In genomic region chr8:77419731-77420130, GRCm38 (mm10) we compare ENCODE assay signal across 8 mouse cellular contexts.
DNase-seq lines count a peak whose midpoint lies in the region; ATAC-seq lines count a peak whose summit lies in the region.

No protein-coding gene starts in this region.

- no peak overlapping the region for H3K4me2 ChIP-seq in forebrain, embryonic 11.5 days (ENCODE audit: low read depth, low read length, severe bottlenecking)
- no peak overlapping the region for H3K4me2 ChIP-seq in intestine, embryonic 14.5 days (ENCODE audit: low read length)

- no peaks in the 10 kb centered on the region for H3K4me1 ChIP-seq in forebrain, embryonic 11.5 days (replicated peaks; ENCODE audit: control insufficient read depth, insufficient read depth, low read length)
- H3K4me1 ChIP-seq in intestine, embryonic 14.5 days (replicated peaks; ENCODE audit: control insufficient read depth, insufficient read depth, low read length) = peaks cover 5% of the 10 kb centered on the region; the same call in 1 of the 2 replicates
- peaks cover 26% of the 10 kb centered on the region for H3K4me1 ChIP-seq in limb, embryonic 10.5 days

- peak; percentile 72 for DNase-seq in urinary bladder, postnatal 14 days (ENCODE audit: low spot score)
- no peak for DNase-seq in urinary bladder, postnatal 4 days (ENCODE audit: low spot score in 2 of 2)
- DNase-seq in brain, embryonic 18.5 days (ENCODE audit: low read depth, low spot score) = peak; percentile 18
- peak; percentile 74 for DNase-seq in forebrain, embryonic 11.5 days (ENCODE audit: low spot score)
- peak; percentile 85 for DNase-seq in intestine, embryonic 14.5 days (ENCODE audit: low spot score)
- DNase-seq in limb, embryonic 10.5 days (ENCODE audit: low spot score) = peak; percentile 69
- DNase-seq in thymus, postnatal 0 days (ENCODE audit: low spot score) = peak; percentile 81

- ATAC-seq in forebrain, embryonic 11.5 days (replicated peaks; ENCODE audit: low FRiP score) = no peak
- ATAC-seq in intestine, embryonic 14.5 days (replicated peaks; ENCODE audit: low FRiP score, low TSS enrichment, low read depth) = no peak
- peak; percentile 56 for ATAC-seq in monocyte, adult 5-6 weeks (replicated peaks; ENCODE audit: insufficient number of reproducible peaks, low FRiP score, low TSS enrichment, poor library complexity, severe bottlenecking)

- no peaks in the 10 kb centered on the region for H3K36me3 ChIP-seq in forebrain, embryonic 11.5 days (ENCODE audit: control insufficient read depth, insufficient read depth, low read length)
- H3K36me3 ChIP-seq in intestine, embryonic 14.5 days (ENCODE audit: control insufficient read depth, insufficient read depth, low read length) = peaks cover 29% of the 10 kb centered on the region
- peaks cover 48% of the 10 kb centered on the region for H3K36me3 ChIP-seq in limb, embryonic 10.5 days

- no peak overlapping the region for H3K9ac ChIP-seq in forebrain, embryonic 11.5 days (ENCODE audit: low read length)
- H3K9ac ChIP-seq in intestine, embryonic 14.5 days (ENCODE audit: low read length) = no peak overlapping the region

- no peak overlapping the region for H3K27ac ChIP-seq in forebrain, embryonic 11.5 days (ENCODE audit: low read depth, low read length)
- H3K27ac ChIP-seq in intestine, embryonic 14.5 days (ENCODE audit: low read depth) = no peak overlapping the region
- H3K27ac ChIP-seq in limb, embryonic 10.5 days = no peak overlapping the region

- H3K27me3 ChIP-seq in forebrain, embryonic 11.5 days (ENCODE audit: control insufficient read depth, insufficient read depth, low read length) = no peaks in the 10 kb centered on the region
- no peaks in the 10 kb centered on the region for H3K27me3 ChIP-seq in intestine, embryonic 14.5 days (replicated peaks; ENCODE audit: control insufficient read depth, insufficient read depth, low read length)
- no peaks in the 10 kb centered on the region for H3K27me3 ChIP-seq in limb, embryonic 10.5 days (ENCODE audit: low read depth, poor library complexity, severe bottlenecking)

- no peak overlapping the region for H3K4me3 ChIP-seq in forebrain, embryonic 11.5 days (ENCODE audit: low read depth, low read length)
- H3K4me3 ChIP-seq in intestine, embryonic 14.5 days (ENCODE audit: low read depth, low read length) = no peak overlapping the region
- no peak overlapping the region for H3K4me3 ChIP-seq in limb, embryonic 10.5 days

- H3K9me3 ChIP-seq in forebrain, embryonic 11.5 days (ENCODE audit: control insufficient read depth, low read length) = no peaks in the 10 kb centered on the region
- no peaks in the 10 kb centered on the region for H3K9me3 ChIP-seq in intestine, embryonic 14.5 days (ENCODE audit: control insufficient read depth, low read length)
- H3K9me3 ChIP-seq in limb, embryonic 10.5 days (replicated peaks) = no peaks in the 10 kb centered on the region

- WGBS in forebrain, embryonic 11.5 days = 50% methylated on average over 4 of the region's 4 CpGs
- WGBS in intestine, embryonic 14.5 days = 58% methylated on average over 4 of the region's 4 CpGs
- WGBS in limb, embryonic 10.5 days = 63% methylated on average over 4 of the region's 4 CpGs

Comparison
In these comparisons a context has a peak if more than half of its experiments do, and no peak if none do; other contexts are left out.
1. DNase-seq: peak in urinary bladder, postnatal 14 days (single experiment), brain, embryonic 18.5 days (single experiment), forebrain, embryonic 11.5 days (single experiment), intestine, embryonic 14.5 days (single experiment), limb, embryonic 10.5 days (single experiment) and thymus, postnatal 0 days (single experiment); none in urinary bladder, postnatal 4 days (0 of 2).